Mouse (Mus musculus): ENCODE data around the gene Bpifb9b.
"Not testable (repeated sequence)": the region's sequence is repeated elsewhere in the genome, so short reads cannot be mapped to it uniquely, and the experiment has no call there.

Gene Bpifb9b

GRCm38 (mm10) chr2:154306927-154307326, at the start of gene Bpifb9b:
Gene Bpifb9b (plus strand): TSS chr2:154307227.
- not testable (repeated sequence) for DNase-seq (ENCODE audit: inconsistent ontology term)

GRCm38 (mm10) chr2:154257554-154257953, 49.5 kb upstream of the Bpifb9b start, which contains the start of gene Bpifb9a:
Gene Bpifb9a (plus strand): TSS chr2:154257854.
- not testable (repeated sequence) for DNase-seq (ENCODE audit: inconsistent ontology term)

GRCm38 (mm10) chr2:154264397-154264796, 42.6 kb upstream of the Bpifb9b start:
- DNase-seq (ENCODE audit: inconsistent ontology term): not testable (repeated sequence)

- DNase-seq (ENCODE audit: inconsistent ontology term): not testable (repeated sequence)
Measured at GRCm38 (mm10) chr2:154291866-154292265, 15.2 kb upstream of the Bpifb9b start.

- DNase-seq (ENCODE audit: inconsistent ontology term): no peak
Measured at GRCm38 (mm10) chr2:154292833-154293232, 14.2 kb upstream of the Bpifb9b start.

GRCm38 (mm10) chr2:154294746-154295145, 12.3 kb upstream of the Bpifb9b start:
- DNase-seq (ENCODE audit: inconsistent ontology term): peak; percentile 17

- DNase-seq (ENCODE audit: inconsistent ontology term): peak; percentile 24
Measured at GRCm38 (mm10) chr2:154300496-154300895, 6.5 kb upstream of the Bpifb9b start.

- no peak for DNase-seq (ENCODE audit: inconsistent ontology term)
Measured at GRCm38 (mm10) chr2:154301763-154302162, 5.3 kb upstream of the Bpifb9b start.

GRCm38 (mm10) chr2:154304604-154305003, 2.4 kb upstream of the Bpifb9b start:
- DNase-seq (ENCODE audit: inconsistent ontology term): not testable (repeated sequence)

- DNase-seq (ENCODE audit: inconsistent ontology term): not testable (repeated sequence)
Measured at GRCm38 (mm10) chr2:154313771-154314170, 6.7 kb downstream of the Bpifb9b start.

GRCm38 (mm10) chr2:154326852-154327251, 19.8 kb downstream of the Bpifb9b start:
- no peak for DNase-seq (ENCODE audit: inconsistent ontology term)

GRCm38 (mm10) chr2:154335572-154335971, 28.5 kb downstream of the Bpifb9b start:
- no peak for DNase-seq (ENCODE audit: inconsistent ontology term)

- DNase-seq (ENCODE audit: inconsistent ontology term): peak; percentile 2
Measured at GRCm38 (mm10) chr2:154338161-154338560, 31.1 kb downstream of the Bpifb9b start.

GRCm38 (mm10) chr2:154339356-154339755, 32.3 kb downstream of the Bpifb9b start:
- DNase-seq (ENCODE audit: inconsistent ontology term): no peak

- DNase-seq (ENCODE audit: inconsistent ontology term): no peak
Measured at GRCm38 (mm10) chr2:154348152-154348551, 41.1 kb downstream of the Bpifb9b start.

- not testable (repeated sequence) for DNase-seq (ENCODE audit: inconsistent ontology term)
Measured at GRCm38 (mm10) chr2:154354000-154354425, 47.0 kb downstream of the Bpifb9b start.

- DNase-seq (ENCODE audit: inconsistent ontology term): no peak
Measured at GRCm38 (mm10) chr2:154367510-154367909, 60.5 kb downstream of the Bpifb9b start.
